Mouse (Mus musculus): ENCODE results near the gene Sall2. TPM values are rescaled to one million over a fixed set of nuclear protein-coding genes. Genes with fewer than 3 reads are reported as not detected.

The Sall2 gene
- total RNA-seq (2014; fragmentation: Nextera tagmentation) (7.8 TPM in 2 replicates), total RNA-seq (2017) (2.3 and 2.8 TPM in 2 replicates), polyA plus RNA-seq (2012) (4.7 and 5.2 TPM in 2 replicates)

- no peak for ATAC-seq (ENCODE audit: extremely low read depth, insufficient number of reproducible peaks, low FRiP score, poor library complexity, severe bottlenecking)
- no peak for DNase-seq (ENCODE audit: low spot score)
- Histone ChIP-seq H3K9me3 (replicated peaks) (no peaks in the 10 kb centered on the region), H3K27me3 (ENCODE audit: insufficient read depth, low read length) (peaks cover 63% of the 10 kb centered on the region), H3K4me3 (ENCODE audit: low read depth, low read length) (no peak within 1 kb of the TSS), H3K36me3 (replicated peaks) (no peaks in the 10 kb centered on the region), H3K4me1 (ENCODE audit: insufficient read depth, low read depth, low read length) (no peaks in the 10 kb centered on the region)
- no peak for TF ChIP-seq GATA2 (IDR thresholded peaks at IDR 0.05; ENCODE audit: borderline replicate concordance, low read depth, low read length)
- no peak for TF ChIP-seq TAL1 (conservative IDR thresholded peaks at IDR 0.05; ENCODE audit: low read depth, low read length)
- TF ChIP-seq CTCF (IDR thresholded peaks at IDR 0.05; ENCODE audit: low read depth, low read length) = no peak
- no peak for TF ChIP-seq POLR2AphosphoS5 (IDR thresholded peaks at IDR 0.05; ENCODE audit: insufficient replicate concordance, low read depth, low read length)
- no peak for TF ChIP-seq GATA1 (IDR thresholded peaks at IDR 0.05; ENCODE audit: borderline replicate concordance, low read length)
Measured at GRCm38 (mm10) chr14:52327910-52328812, at the start of gene Sall2. Gene Sall2 (minus strand): TSS chr14:52328762.

GRCm38 (mm10) chr14:52368741-52369140, 40.2 kb upstream of the Sall2 start:
- TF ChIP-seq TAL1 (conservative IDR thresholded peaks at IDR 0.05; ENCODE audit: low read depth, low read length) = no peak
- TF ChIP-seq POLR2AphosphoS5 (IDR thresholded peaks at IDR 0.05; ENCODE audit: insufficient replicate concordance, low read depth, low read length) = no peak
- TF ChIP-seq GATA1 (IDR thresholded peaks at IDR 0.05; ENCODE audit: borderline replicate concordance, low read length) = no peak
- TF ChIP-seq GATA2 (IDR thresholded peaks at IDR 0.05; ENCODE audit: borderline replicate concordance, low read depth, low read length) = no peak
- TF ChIP-seq CTCF (IDR thresholded peaks at IDR 0.05; ENCODE audit: low read depth, low read length) = no peak
- no peak for ATAC-seq (ENCODE audit: extremely low read depth, insufficient number of reproducible peaks, low FRiP score, poor library complexity, severe bottlenecking)

GRCm38 (mm10) chr14:52356308-52356707, 27.7 kb upstream of the Sall2 start, which contains the start of gene Olfr1513:
Gene Olfr1513 (minus strand): TSS chr14:52356408.
- H3K9me3 ChIP-seq (replicated peaks) = no peaks in the 10 kb centered on the region
- no peak within 1 kb of the TSS for H3K4me3 ChIP-seq (ENCODE audit: low read depth, low read length)
- ATAC-seq (ENCODE audit: extremely low read depth, insufficient number of reproducible peaks, low FRiP score, poor library complexity, severe bottlenecking) (no peak), DNase-seq (ENCODE audit: low spot score) (no peak)
- H3K4me1 ChIP-seq (ENCODE audit: insufficient read depth, low read depth, low read length) = no peaks in the 10 kb centered on the region
- peaks cover 2% of the 10 kb centered on the region; the same call in 1 of the 2 replicates for H3K27me3 ChIP-seq (ENCODE audit: insufficient read depth, low read length)
- TF ChIP-seq TAL1 (conservative IDR thresholded peaks at IDR 0.05; ENCODE audit: low read depth, low read length) (no peak), CTCF (IDR thresholded peaks at IDR 0.05; ENCODE audit: low read depth, low read length) (no peak), GATA2 (IDR thresholded peaks at IDR 0.05; ENCODE audit: borderline replicate concordance, low read depth, low read length) (no peak), GATA1 (IDR thresholded peaks at IDR 0.05; ENCODE audit: borderline replicate concordance, low read length) (no peak), POLR2AphosphoS5 (IDR thresholded peaks at IDR 0.05; ENCODE audit: insufficient replicate concordance, low read depth, low read length) (no peak)
- no peaks in the 10 kb centered on the region for H3K36me3 ChIP-seq (replicated peaks)

More at GRCm38 (mm10) chr14:52368741-52369140, 40.2 kb upstream of the Sall2 start:
- no peaks in the 10 kb centered on the region for H3K36me3 ChIP-seq (replicated peaks)
- no peaks in the 10 kb centered on the region for H3K9me3 ChIP-seq (replicated peaks)
- no peaks in the 10 kb centered on the region for H3K4me1 ChIP-seq (ENCODE audit: insufficient read depth, low read depth, low read length)
- DNase-seq (ENCODE audit: low spot score) = no peak
- H3K4me3 ChIP-seq (ENCODE audit: low read depth, low read length) = no peak overlapping the region
- H3K27me3 ChIP-seq (ENCODE audit: insufficient read depth, low read length) = peaks cover 6% of the 10 kb centered on the region; the same call in 1 of the 2 replicates

- H3K4me3 ChIP-seq (ENCODE audit: low read depth, low read length) = no peak overlapping the region
- TF ChIP-seq GATA2 (IDR thresholded peaks at IDR 0.05; ENCODE audit: borderline replicate concordance, low read depth, low read length) (no peak), POLR2AphosphoS5 (IDR thresholded peaks at IDR 0.05; ENCODE audit: insufficient replicate concordance, low read depth, low read length) (no peak), TAL1 (conservative IDR thresholded peaks at IDR 0.05; ENCODE audit: low read depth, low read length) (no peak), CTCF (IDR thresholded peaks at IDR 0.05; ENCODE audit: low read depth, low read length) (no peak), GATA1 (IDR thresholded peaks at IDR 0.05; ENCODE audit: borderline replicate concordance, low read length) (no peak)
- DNase-seq (ENCODE audit: low spot score) (no peak), ATAC-seq (ENCODE audit: extremely low read depth, insufficient number of reproducible peaks, low FRiP score, poor library complexity, severe bottlenecking) (no peak)
- peaks cover 13% of the 10 kb centered on the region for H3K4me1 ChIP-seq (ENCODE audit: insufficient read depth, low read depth, low read length)
- peaks cover 2% of the 10 kb centered on the region; the same call in 1 of the 2 replicates for H3K9me3 ChIP-seq (replicated peaks)
- H3K27me3 ChIP-seq (ENCODE audit: insufficient read depth, low read length) = peaks cover 20% of the 10 kb centered on the region
- H3K36me3 ChIP-seq (replicated peaks) = no peaks in the 10 kb centered on the region
Measured at GRCm38 (mm10) chr14:52339512-52339852, 10.9 kb upstream of the Sall2 start.

GRCm38 (mm10) chr14:52338751-52339511, 10.4 kb upstream of the Sall2 start:
- Histone ChIP-seq H3K9me3 (replicated peaks) (no peaks in the 10 kb centered on the region), H3K36me3 (replicated peaks) (no peaks in the 10 kb centered on the region), H3K4me1 (ENCODE audit: insufficient read depth, low read depth, low read length) (peaks cover 13% of the 10 kb centered on the region), H3K4me3 (ENCODE audit: low read depth, low read length) (no peak overlapping the region), H3K27me3 (ENCODE audit: insufficient read depth, low read length) (peaks cover 20% of the 10 kb centered on the region)
- no peak for ATAC-seq (ENCODE audit: extremely low read depth, insufficient number of reproducible peaks, low FRiP score, poor library complexity, severe bottlenecking)
- TF ChIP-seq GATA1 (IDR thresholded peaks at IDR 0.05; ENCODE audit: borderline replicate concordance, low read length) (no peak), CTCF (IDR thresholded peaks at IDR 0.05; ENCODE audit: low read depth, low read length) (peak; percentile 42; the same call in 1 of the 2 replicates), GATA2 (IDR thresholded peaks at IDR 0.05; ENCODE audit: borderline replicate concordance, low read depth, low read length) (no peak), TAL1 (conservative IDR thresholded peaks at IDR 0.05; ENCODE audit: low read depth, low read length) (no peak), POLR2AphosphoS5 (IDR thresholded peaks at IDR 0.05; ENCODE audit: insufficient replicate concordance, low read depth, low read length) (no peak)
- DNase-seq (ENCODE audit: low spot score) = peak; percentile 27
